Mouse (Mus musculus): ENCODE results near the gene Atp5h.
"Not testable (repeated sequence)": the region's sequence is repeated elsewhere in the genome, so short reads cannot be mapped to it uniquely, and the experiment has no call there.

The Atp5h gene

DNA sequence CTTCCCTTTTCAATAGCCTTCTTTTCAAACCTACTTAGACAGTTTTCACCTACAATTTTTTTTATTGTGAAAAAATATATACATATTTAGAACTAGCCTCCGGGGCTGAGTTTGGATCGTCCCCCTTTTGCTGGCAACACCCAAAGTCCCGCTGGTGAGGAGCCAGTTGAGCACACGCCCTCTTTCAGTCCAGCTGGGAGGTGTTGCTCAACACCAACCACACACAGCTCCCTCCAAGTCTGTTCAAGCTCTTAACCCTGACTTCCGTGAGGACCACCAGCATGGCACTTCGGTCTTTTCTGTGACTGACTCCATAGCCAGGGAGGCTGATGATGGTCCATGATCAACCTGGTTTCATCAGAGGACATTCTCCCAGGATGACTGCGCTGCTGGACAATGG lies 21.7 kb downstream of the Atp5h start:
- ATAC-seq (ENCODE audit: low TSS enrichment), result no peak

DNA sequence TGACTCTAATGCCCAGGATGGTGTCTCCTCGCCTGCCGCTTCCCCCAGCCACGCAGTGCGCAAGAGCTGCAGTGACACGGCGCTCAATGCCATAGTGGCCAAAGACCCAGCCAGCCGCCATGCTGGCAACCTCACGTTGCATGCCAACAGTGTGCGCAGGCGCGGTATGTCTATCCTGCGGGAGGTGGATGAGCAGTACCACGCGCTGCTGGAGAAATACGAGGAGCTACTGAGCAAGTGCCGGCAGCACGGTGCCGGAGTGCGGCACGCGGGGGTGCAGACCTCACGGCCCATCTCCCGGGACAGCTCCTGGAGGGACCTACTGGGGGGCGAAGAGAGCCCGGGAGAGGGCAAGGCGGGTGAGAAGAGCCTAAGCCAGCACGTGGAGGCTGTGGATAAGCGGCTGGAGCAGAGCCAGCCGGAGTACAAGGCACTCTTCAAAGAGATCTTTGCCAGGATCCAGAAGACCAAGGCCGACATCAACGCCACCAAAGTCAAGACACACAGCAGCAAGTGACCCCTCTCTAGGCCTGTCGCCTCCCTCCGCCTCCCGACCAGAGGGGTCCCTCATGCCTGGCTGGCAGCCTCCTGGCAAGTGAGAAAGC lies 25.9 kb downstream of the Atp5h start:
- ATAC-seq (ENCODE audit: low TSS enrichment), result no peak

DNA sequence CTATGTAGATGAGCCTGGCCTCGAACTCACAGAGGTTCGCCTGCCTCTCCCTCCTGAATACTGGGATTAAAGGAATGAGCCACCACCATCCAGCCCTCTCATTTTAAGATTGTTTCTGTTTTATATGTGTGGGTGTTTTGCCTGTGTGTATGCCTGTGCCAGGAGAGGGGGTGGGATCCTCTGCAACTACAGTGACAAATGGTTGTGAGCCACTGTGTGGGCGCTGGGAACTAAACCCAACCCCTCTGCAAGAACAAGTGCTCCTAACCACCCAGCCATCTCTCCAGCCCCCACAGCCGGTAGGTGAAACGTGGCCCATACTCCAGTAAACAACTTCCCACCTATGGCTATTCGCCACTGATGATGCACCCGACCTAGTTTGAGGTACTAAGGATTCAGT lies 28.4 kb downstream of the Atp5h start:
- no peak for ATAC-seq (ENCODE audit: low TSS enrichment)

DNA sequence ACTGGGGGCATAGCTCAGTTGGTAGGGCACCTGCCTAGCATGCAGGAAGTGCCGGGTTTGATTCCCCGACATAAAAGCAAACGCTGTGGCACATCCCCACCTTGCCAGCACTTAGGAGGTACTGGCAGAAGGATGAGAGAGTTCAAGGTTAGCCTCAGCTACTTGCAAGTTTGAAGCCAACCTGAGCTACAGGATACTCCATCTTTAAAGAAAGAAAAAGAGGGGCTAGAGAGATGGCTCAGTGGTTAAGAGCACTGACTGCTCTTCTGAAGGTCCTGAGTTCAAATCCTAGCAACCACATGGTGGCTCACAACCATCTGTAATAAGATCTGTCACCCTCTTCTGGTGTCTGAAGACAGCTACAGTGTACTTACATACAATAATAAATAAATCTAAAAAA lies 32.9 kb downstream of the Atp5h start:
- not testable (repeated sequence) for ATAC-seq (ENCODE audit: low TSS enrichment)

DNA sequence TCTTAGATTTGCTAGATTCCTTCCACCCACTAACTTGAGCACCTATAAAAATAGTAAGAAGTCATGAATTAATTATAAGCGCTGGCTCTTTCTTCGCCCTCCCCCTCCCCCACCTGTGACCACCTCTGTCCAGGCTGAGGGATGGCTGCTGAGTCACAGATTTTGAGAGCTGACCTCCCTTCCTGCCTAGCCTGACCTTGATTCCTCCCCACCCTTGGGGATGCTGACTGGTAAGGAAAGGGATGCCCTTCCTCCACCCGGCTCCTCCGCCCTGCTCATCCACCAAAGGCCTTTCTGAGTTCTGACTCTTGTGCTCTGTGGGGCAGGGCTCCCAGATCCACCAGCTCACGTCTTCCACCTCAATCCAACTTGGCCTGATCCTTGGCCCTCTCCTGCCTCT lies 35.2 kb downstream of the Atp5h start:
- ATAC-seq (ENCODE audit: low TSS enrichment), result no peak

DNA sequence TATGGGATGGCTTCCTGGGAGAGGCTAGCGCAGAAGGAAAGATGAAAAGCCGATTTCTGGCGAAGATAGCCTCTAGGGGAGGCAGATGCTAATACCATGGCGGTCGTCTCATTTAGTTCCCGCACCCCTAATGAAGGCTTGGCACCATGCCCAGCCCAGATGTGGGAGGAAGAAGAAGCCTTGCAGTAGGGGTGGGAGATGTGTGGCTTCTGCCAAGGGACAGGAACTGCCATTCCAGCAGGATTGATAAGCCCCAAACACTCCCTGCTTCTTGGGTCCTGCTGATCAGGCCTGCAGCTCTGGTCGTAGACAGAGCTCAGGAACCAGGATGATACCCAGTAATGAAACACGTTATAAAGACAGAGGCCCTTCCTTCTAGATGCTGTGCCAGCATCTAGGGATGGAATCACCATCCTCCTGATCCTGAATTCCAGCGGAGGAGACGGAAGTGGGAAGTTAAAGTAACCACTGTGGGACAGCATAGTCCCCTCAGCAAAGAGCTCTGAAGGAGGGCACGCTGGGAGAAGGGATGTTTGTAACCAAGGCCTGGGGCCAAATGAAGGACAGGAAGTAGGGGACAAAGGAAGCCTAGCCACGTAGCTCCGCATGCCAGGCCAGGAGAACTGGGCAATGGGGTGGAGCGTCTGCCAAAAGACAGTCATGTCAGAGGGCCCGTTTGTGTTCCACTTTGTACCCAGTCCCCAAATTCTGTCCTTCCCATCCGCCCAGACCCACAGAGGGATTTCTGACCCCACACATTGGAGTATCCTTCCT lies 35.9 kb downstream of the Atp5h start:
- ATAC-seq (ENCODE audit: low TSS enrichment), result no peak

DNA sequence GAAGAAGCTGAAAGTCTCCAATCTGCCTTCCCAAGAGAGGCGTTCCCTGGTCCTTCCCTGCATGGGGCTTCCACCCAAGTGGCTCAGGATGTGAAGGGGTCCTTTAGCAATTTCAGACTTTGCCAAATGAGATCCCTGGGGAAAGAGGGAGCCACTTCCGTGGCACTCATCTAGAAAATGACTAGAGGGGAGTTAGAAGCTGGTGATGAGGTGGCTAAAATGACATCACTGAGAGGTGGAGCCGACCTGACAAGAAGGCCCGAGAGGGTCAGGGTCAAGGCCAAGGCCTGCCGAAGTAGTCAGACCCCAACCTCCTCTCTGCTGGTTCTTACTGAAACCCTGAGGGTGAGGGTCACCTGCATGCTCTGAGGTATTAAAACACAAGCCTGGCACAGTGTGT lies 36.9 kb downstream of the Atp5h start:
- no peak for ATAC-seq (ENCODE audit: low TSS enrichment)

DNA sequence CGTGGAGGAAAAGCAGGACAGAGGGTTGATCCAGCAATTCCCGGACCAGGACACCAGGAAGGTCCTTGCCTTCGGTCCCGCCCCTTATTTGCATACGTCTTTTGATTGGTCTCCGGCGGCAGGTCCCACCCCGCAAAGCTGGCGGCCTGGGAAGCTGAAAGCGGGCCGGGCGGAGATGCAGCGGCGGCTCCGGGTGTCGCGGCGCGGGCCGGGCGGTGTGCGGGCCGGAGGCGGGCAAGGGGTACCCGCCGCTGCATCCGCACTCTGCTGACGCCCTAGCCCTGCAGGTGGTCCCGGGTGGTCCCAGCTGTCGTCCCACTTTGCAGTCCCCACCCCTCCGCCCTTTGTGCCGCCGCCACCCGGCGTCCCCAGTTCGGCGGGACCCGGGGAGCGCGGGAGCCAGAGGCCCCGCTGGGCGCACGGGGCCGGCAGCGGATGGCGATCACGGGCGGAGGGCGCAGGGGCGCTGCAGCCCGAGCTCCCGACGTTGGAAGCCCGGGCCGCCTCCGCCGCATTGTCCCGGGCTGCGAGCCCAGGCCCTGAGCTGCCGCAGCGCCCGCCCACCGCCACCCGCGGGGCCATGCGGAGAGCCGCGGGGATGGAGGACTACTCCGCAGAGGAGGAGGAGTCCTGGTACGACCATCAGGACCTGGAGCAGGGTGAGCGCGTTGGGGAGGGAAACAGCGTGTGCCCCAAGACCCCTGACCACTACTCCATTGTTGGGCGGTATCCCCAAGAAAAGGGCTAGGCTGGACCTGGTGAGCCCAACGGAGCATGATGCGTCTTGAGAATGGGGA lies 37.8 kb downstream of the Atp5h start, which contains the start of gene Cdr2l:
Gene Cdr2l, plus strand, starts transcription at position 174 of the 797 bp plus-strand sequence.
- ATAC-seq (ENCODE audit: low TSS enrichment), result peak; percentile 86

DNA sequence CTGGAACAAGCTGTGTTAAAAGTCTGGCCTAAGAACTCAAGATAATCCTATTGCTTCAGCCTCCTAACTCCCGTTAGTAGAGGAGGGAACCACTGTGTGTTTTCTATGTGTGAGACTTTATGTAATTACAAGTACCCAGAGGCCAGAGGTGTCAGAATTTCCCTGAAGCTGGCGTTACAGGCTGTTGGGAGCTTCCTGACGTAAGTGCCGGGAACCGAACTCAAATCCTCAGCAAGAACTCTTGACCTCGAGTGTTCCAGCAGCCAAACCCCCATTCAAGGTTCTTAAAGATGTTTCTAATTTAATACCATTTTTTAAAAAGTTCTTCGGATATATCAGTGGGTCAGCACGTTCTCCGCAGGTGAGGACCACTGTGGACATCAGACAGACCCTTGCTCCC lies 38.5 kb downstream of the Atp5h start:
- no peak for ATAC-seq (ENCODE audit: low TSS enrichment)

DNA sequence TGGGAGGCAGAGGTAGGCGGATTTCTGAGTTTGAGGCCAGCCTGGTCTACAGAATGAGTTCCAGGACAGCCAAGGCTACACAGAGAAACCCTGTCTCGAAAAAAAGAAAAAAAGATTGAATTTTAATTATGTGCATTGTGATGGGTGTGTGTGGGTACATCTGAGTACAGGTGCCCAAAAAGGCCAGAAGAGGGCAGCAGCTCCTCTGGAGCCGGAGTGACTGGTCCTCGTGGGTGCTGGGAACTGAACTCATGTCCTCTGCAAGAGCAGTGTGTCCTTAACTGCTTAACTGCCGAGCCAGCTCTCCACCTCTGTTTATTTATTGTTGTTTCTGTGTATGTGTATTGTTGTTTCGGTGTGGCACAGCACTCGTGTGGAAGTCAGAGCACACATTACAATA lies 41.9 kb downstream of the Atp5h start:
- ATAC-seq (ENCODE audit: low TSS enrichment), result no peak

DNA sequence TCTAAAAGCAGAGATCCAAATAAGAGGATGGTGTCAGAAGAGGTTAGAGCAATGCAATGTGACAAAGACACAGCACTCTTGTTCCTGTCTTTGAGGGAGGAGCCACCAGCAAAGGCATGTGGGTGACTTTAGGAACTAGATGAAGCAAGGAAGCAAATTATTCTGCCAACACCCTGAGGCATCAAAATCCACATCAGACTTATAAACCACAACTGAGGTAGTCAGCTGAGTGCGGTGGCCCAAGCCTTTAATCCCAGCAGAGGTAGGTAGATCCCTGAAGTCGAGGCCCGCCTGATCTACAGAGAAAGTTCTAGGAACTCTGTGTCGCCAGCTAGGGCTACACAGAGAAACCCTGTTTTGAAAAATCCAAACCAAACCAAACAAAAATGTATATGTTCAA lies 42.5 kb downstream of the Atp5h start:
- no peak for ATAC-seq (ENCODE audit: low TSS enrichment)

DNA sequence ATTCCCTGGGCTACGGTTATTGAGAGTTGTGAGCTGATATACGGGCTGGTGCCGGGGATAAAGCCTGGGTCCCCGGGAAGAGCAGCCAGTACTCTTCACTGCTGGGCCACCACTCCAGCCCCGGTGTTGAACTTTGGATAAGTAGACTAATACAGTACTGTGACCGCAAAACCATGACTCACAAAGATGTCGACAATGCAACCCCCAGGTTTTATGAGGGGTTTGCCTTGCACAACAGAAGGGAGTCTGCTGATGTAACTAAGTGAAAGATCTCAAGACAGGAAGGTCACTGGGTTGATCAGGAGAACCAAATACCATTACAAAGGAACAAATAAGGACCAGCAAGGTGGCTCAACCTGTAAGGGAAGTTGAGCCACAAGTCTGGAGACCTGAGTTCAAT lies 43.0 kb downstream of the Atp5h start:
- no peak for ATAC-seq (ENCODE audit: low TSS enrichment)

DNA sequence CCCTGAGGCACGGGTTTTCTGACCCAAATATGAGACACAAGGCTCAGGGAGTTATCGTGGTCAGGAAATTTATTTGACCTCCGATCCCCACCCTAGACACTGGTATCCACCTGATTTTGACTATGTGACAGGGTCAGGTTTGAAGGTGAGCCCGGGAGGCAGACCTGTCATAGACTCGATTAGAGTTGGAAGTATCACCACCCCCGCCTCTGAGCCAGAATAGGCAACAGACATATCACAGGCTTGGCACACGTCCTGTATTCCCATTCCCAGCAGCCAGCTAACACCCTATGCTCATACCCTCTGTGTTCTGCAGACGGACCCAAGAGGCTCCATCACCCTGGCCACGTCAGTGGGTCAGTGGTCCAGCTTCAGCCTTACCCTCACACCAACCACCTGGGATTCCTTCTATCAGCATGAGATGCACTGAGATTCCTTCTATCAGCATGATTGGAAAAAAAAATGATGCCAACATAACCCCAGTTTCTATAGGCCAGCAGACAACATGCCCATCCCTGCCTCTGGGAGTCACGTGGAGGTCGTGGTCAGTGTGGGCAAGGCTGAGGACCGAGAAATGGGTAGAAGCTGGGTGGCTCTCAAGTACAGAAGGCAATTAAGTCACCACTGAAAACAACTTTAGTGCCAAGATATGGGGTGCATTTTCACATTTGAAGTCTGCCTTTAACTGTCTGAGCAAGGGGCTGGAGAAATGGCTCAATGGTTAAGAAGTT lies 44.9 kb downstream of the Atp5h start:
- ATAC-seq (ENCODE audit: low TSS enrichment), result peak; percentile 66; the same call in 1 of the 2 replicates

DNA sequence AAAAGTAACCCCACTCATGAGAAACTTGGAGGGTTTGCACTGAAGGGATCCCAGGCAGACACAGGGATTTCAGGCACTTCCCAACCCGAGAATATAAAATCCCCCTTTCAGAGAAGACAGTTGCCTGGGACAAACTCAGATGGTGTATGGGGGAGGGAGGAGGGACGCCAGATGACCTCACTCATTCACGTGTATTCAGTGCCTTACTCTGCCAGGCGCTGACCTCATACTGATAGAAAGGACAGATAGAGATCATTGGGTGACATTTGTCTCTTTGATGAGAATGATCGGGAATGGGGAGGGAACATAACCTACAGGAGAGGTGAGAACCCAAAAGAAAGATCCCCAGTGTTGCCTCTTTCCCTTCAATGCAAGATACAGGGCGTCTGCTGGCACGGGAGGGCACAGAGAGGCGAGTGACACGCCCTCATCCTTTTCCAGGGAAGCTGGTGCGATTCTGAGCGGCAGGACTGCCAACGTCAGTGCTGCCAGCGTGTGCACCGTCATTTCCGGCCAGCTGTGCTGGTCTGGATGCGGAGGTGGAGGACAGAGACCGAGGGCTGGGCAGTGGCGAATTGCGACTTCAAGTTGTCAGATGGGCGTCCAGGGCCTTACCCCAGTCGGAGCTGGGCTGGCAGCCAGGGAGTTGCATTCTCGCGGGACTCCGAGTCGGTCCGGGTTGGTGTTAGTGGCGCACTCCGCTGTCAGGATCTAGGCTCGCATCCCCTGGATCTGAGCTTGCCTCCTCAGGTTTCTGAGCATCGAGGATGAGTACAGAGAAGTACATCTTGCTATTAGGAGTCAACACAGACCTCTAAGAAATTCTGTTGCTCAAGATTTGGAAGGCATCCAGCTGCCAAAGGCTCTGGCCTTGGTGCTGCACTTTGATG lies 45.7 kb downstream of the Atp5h start:
- peak; percentile 72 for ATAC-seq (ENCODE audit: low TSS enrichment)

DNA sequence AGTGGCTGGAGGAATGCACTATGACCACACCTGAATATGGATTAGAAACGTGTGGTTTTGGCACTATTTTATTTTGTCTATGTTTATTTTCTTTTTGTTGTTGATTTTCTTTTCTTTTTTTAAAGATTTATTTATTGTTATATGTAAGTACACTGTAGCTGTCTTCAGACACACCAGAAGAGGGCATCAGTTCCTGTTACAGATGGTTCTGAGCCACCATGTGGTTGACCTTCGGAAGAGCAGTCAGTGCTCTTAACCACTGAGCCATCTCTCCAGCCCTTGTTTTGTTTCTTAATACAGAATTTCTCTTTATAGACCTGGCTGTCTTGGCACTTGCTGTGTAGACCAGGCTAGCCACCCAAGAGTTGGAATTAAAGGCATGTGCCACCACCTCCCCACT lies 47.0 kb downstream of the Atp5h start:
- ATAC-seq (ENCODE audit: low TSS enrichment), result no peak

DNA sequence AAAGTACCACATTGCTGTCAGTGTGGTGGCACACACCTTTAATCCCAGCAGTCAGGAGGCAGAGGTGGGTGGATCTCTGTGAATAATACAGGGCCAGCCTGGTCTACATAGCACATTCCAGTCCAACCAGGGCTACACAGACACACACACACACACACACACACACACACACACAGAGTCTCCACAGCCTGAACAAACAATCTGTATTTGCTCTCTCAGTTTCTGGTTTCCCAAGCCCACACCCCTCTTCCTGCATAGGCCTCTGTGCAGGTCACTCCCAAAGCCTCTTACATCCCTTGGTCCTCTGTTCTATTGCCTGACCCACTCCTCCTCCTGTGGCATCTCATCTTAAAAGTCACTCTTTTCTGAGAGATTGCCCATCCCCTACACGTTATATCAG lies 47.7 kb downstream of the Atp5h start:
- no peak for ATAC-seq (ENCODE audit: low TSS enrichment)

DNA sequence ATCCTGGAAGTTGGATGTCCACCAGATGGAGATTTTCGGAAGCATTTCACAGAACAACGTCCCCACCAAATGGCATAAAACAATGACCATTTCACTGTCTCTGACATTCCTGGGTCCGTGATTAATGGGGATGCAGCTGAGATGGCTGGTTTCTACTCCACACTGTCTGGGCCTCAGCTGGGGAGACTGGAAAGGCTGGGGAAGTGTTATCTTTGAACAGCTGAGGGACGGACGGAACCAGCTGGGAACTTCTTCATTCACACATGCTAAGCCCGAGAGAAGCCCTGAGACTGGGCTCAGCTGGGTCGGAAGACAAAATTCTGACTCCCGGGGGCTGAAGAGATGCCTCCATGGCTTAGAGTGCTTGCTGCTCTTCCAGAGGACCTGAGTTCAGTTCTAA lies 48.4 kb downstream of the Atp5h start:
- ATAC-seq (ENCODE audit: low TSS enrichment), result no peak

DNA sequence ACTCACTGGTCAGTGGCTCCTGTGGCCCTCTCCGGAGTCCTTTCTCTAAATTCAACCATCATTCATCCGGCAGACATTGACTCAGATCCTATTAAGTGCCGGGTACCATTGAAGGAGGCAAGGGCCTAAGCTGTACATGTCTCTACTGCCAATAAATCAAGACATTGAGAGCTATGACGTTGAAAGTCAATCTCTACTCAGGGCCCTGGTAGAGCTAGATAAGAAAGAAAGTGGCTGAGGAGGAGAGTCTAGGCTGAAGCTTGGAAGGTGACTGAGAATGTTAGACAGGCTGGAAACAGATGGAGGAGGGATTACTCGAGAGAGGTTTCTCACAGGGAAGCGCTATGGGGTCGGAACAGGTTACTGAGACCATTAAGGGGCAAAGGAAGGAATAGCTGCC lies 49.4 kb downstream of the Atp5h start:
- no peak for ATAC-seq (ENCODE audit: low TSS enrichment)

DNA sequence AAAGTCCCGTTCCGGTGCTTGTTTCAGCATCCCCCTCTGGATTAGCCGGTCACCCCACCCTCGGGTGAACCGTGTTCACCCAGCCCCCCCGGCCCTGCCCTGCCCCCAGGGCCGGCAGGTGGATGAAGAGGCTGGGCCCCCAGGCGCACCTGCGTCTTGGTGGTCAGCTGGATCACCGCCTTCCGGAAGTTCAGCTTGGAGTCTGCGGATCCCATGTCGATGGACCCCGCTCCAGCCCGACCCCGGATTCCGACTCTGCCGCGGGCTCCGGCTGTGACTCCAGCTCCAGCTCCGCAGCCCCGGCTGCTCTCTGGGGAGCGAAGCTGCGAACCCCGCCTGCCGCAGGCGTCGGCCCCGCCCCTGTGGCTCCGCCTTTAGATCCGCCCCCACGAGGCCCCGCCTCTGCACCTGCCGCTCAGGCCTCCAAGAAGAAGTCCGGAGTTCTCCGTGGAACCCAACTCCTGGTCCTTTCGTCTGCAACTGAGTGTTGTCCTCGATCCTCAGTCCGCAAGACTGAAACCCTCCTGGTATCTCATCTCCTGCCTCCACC lies 52.3 kb downstream of the Atp5h start, which contains the start of gene Hid1:
Gene Hid1, minus strand, starts transcription at position 362 of the 550 bp plus-strand sequence.
- ATAC-seq (ENCODE audit: low TSS enrichment), result peak; percentile 86

DNA sequence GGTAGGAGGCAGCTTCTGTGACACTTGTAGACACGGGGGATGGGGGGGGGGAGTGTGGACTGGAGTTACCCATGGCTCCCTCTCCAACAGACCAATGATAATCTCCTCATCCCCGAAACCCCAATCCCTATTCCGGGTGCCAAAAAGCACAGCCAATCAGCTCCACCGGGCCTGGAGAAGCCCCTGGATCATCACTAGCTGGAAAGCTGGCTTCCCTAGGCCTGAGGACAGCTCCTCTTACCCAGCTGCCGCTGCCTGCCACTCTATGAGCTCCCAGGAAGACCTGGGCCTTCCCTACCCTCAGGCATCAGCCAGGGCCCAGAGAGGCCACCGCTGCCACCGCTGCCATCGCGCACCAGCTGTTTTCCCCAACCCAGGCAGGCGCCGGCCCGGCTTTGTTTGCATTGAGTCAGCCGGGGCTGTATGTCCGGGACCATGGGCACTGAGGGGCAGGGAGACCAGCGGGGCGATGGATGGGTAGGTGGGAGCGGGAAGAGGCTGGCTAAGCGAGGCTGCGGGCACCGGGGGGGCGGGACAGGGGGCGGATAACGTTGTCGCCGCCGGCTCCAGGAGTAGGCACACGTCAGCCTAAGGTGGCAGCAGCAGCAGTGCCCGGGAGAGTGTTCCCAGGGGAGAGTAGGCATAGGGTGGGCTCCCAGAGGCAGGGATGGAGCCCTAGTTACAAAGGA lies 52.9 kb downstream of the Atp5h start:
- ATAC-seq (ENCODE audit: low TSS enrichment), result peak; percentile 68
